Mouse (Mus musculus) intestine, postnatal 0 days (tissue): ENCODE results near the gene Repin1. TPM values are rescaled to one million over a fixed set of nuclear protein-coding genes. Genes with fewer than 3 reads are reported as not detected.
A peak's percentile ranks its signal among the peaks of the same experiment; 100 is the strongest.
"Not testable (repeated sequence)": the region's sequence is repeated elsewhere in the genome, so short reads cannot be mapped to it uniquely, and the experiment has no call there.

Experiments
- ATAC-seq: fragments of 200-750 bp; cut with Nextera tagmentation; 2 replicates; pipeline ENCODE4 v1.8.0; 2017; ENCODE audit warnings: mild to moderate bottlenecking, moderate TSS enrichment, moderate library complexity
- H3K27ac ChIP-seq: fragments of 300-500 bp; sonication (generic); 2 replicates; pipeline ENCODE4 v1.5.1; 2014; ENCODE audit warnings: mild to moderate bottlenecking, low read depth, low read length, moderate library complexity
- H3K27me3 ChIP-seq: fragments of 300-500 bp; sonication (generic); replicated peaks from 2 replicates; pipeline ENCODE4 v1.6.1; 2014; ENCODE audit warnings: low read length, mixed read lengths; ENCODE audit not compliant: control insufficient read depth, insufficient read depth
- H3K36me3 ChIP-seq: fragments of 300-500 bp; sonication (generic); 2 replicates; pipeline ENCODE4 v1.6.1; 2014; ENCODE audit warnings: mild to moderate bottlenecking, moderate library complexity; ENCODE audit not compliant: control insufficient read depth, insufficient read depth
- H3K4me1 ChIP-seq: fragments of 300-500 bp; sonication (generic); replicated peaks from 2 replicates; pipeline ENCODE4 v1.6.1; 2014; ENCODE audit warnings: antibody characterized with exemption, low read length, mixed read lengths; ENCODE audit not compliant: control insufficient read depth, insufficient read depth
- H3K4me2 ChIP-seq: fragments of 300-500 bp; sonication (generic); replicated peaks from 2 replicates; pipeline ENCODE4 v1.6.1; 2014; ENCODE audit warnings: low read depth, mild to moderate bottlenecking, moderate library complexity
- H3K4me3 ChIP-seq: fragments of 300-500 bp; sonication (generic); 2 replicates; pipeline ENCODE4 v1.5.1; 2014; ENCODE audit warnings: low read depth, low read length
- H3K9ac ChIP-seq: fragments of 300-500 bp; sonication (generic); 2 replicates; pipeline ENCODE4 v1.6.1; 2014; ENCODE audit warnings: mild to moderate bottlenecking, low read depth, low read length
- H3K9me3 ChIP-seq: fragments of 300-500 bp; sonication (generic); 2 replicates; pipeline ENCODE4 v1.6.1; 2016; ENCODE audit warnings: mixed run types; ENCODE audit not compliant: control insufficient read depth
- CTCF ChIP-seq: sonication (generic); IDR thresholded peaks from 2 replicates; pipeline ENCODE4 v1.5.1; 2016; ENCODE audit warnings: low read depth, mild to moderate bottlenecking, control low read depth, antibody characterized with exemption, moderate library complexity
- WGBS: fragments of 180-500 bp; shearing (Covaris S2); extraction: QIAGEN DNeasy Blood & Tissue Kit; methylation state at CpG from one replicate; pipeline ENCODE4 v1.1.7; 2014; 5-methylcytosine and 5-hydroxymethylcytosine counted together
- polyA plus RNA-seq: library from polyadenylated mRNA; unstranded; fragments of >200 nt; fragmentation: Nextera tagmentation; extraction: Ambion mirVana; gene quantifications from 2 replicates; pipeline ENCODE4 v1.2.1, GENCODE M21; 2015

Repin1 gene
- polyA plus RNA-seq, 1 experiment from 2014 or later, result 11.3 TPM

DNA sequence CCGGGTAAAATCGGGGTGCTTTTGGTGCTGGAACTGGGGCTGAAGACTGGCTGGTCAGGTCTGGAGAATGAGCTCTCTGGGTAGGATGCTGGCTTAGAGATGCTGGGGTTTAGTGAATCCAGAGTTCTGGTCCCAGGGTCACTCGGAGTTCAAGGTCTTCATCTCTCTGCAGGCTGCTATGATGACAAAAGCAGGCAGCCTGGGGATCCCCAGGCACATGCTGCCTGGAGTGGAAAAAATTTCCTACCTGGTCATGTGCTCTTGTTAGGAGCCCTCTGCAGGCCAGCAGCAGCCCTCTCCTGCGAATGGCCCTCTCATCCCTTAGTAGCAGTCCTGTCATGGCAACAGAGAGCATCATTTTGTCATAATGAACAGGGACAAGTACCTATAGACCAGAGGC lies 19.8 kb downstream of the Repin1 start:
- Histone ChIP-seq H3K9me3 (no peaks in the 10 kb centered on the region), H3K4me3 (no peak overlapping the region), H3K4me2 (no peak overlapping the region), H3K36me3 (peaks cover 13% of the 10 kb centered on the region; the same call in 1 of the 2 replicates), H3K4me1 (no peaks in the 10 kb centered on the region), H3K9ac (no peak overlapping the region), H3K27me3 (no peaks in the 10 kb centered on the region), H3K27ac (no peak overlapping the region)
- ATAC-seq, result no peak
- WGBS, result 92% methylated on average over 4 of the region's 4 CpGs
- no peak for TF ChIP-seq CTCF

DNA sequence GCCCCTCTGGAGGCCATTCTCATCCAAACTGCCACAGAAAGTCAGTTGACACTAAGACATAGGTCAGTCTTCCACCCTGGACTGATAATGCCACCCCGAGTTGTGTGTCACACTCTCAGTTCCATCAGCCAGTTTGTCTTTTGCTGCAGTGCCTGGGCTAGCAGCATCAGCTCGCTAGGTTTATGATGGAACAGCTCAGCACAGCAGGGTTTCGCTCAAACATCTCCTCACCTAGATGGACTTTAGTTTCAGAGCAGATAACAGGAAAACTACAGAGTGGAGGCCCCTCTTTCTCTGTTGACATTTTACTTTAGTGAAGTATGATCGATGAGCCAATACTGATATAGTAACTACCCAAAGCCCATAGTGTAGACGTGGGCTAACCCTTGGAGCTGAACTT lies 21.1 kb downstream of the Repin1 start:
- H3K9me3 ChIP-seq, result no peaks in the 10 kb centered on the region
- no peak overlapping the region for H3K27ac ChIP-seq
- no peak overlapping the region for H3K4me3 ChIP-seq
- 42% methylated on average over 5 of the region's 5 CpGs for WGBS
- H3K4me1 ChIP-seq, result no peaks in the 10 kb centered on the region
- 0 out of 2 replicates have a peak, but pooled peaks have one; percentile 28 for ATAC-seq
- peaks cover 23% of the 10 kb centered on the region for H3K36me3 ChIP-seq
- no peak overlapping the region for H3K4me2 ChIP-seq
- TF ChIP-seq CTCF, result no peak
- H3K9ac ChIP-seq, result no peak overlapping the region
- no peaks in the 10 kb centered on the region for H3K27me3 ChIP-seq

DNA sequence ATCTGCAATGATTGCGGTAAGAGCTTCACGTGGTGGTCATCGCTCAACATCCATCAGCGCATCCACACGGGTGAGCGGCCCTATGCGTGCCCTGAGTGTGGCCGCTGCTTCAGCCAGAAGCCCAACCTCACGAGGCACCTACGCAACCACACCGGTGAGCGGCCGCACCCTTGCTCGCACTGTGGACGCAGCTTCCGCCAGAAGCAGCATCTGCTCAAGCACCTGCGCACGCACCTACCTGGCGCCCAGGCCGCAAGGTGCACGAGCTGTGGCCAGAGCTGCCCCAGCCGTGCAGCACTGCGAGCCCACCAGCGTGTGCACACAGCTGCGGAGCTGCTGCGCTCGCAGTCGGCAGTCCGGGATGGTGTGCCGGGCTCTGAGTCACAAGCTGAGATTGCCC lies 26.3 kb downstream of the Repin1 start:
- Histone ChIP-seq H3K4me3 (no peak overlapping the region), H3K9ac (no peak overlapping the region), H3K4me1 (no peaks in the 10 kb centered on the region), H3K36me3 (peaks cover 26% of the 10 kb centered on the region), H3K27ac (no peak overlapping the region), H3K4me2 (no peak overlapping the region), H3K27me3 (no peaks in the 10 kb centered on the region), H3K9me3 (no peaks in the 10 kb centered on the region)
- no peak for ATAC-seq
- WGBS, result 95% methylated on average over 30 of the region's 30 CpGs
- no peak for TF ChIP-seq CTCF

DNA sequence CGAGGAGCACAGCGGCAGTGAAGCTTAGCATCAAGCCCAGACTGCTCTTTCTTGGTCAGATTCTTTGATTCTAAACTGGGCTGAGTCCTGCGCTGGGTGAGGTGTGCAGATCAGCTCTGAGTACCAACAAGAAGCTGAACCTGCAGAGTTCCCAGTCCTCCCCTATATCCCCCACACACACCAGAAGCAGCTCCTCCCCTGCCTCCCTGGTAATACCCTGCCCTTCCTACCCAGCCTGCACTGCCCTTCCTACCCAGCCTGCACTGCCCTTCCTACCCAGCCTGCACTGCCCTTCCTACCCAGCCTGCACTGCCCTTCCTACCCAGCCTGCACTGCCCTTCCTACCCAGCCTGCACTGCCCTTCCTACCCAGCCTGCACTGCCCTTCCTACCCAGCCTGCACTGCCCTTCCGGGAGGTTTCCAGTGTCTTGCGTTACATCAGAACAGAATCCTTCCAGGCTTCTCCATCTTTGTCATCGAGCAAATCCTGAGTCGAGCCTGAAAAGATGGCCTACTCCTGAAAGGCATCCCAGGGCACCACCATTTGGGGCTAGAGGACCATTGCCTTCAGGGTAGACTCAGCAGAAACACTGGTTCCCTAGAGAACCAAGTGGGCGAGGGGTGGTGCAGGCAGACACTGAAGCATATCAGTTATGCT lies 28.6 kb downstream of the Repin1 start:
- H3K27ac ChIP-seq, H3K4me2 ChIP-seq, H3K27me3 ChIP-seq, H3K9ac ChIP-seq, H3K4me3 ChIP-seq, H3K4me1 ChIP-seq, H3K9me3 ChIP-seq, ATAC-seq: not testable (repeated sequence)
- WGBS, result 88% methylated on average over 8 of the region's 8 CpGs
- peaks cover 21% of the 10 kb centered on the region for H3K36me3 ChIP-seq

DNA sequence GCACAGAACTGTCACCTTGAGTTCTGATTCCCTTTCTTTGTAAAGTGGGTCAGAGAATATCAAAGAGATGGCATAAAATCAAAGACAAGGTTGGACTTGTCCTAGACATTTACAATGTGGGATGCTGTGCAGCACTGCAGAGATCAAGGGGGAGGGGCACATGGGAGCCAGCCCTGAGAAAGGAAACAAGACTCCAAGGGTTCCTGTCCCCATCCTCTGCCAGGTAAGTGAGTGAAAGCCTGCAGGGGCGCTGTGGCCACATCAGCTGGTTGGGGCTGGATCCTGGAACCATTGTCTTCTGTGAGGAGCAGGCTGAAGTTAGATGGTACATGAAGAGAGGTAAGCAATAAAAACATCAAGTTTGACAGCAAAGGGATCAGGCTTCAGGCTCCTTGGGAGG lies 29.8 kb downstream of the Repin1 start:
- H3K9me3 ChIP-seq, result no peaks in the 10 kb centered on the region
- ATAC-seq, result no peak

DNA sequence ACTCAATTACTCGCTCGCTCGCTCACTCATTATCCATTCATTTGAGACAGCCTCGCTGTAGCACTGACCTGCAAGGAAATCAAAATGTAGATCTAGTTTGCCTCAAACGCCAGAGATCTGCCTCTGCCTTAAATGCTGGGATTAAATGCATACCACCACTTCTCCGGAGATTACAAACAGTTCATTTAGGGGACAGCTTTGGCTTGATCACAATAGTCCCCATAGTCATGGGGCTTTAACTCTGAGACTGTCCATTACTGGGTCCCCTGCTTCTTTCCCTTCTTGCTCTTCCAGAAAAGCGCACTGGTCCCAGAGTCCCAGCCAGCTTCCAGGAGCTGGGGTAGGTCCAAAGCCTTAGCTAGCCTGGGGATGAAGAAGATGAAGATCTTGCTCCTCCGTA lies 32.8 kb downstream of the Repin1 start, which contains the start of gene AI854703:
TSS of gene AI854703 (plus strand) at position 301 of the 400 bp plus-strand sequence.
- no peaks in the 10 kb centered on the region for H3K36me3 ChIP-seq
- no peak within 1 kb of the TSS for H3K27ac ChIP-seq
- 0 out of 2 replicates have a peak, but pooled peaks cover 2% of the 10 kb centered on the region for H3K4me1 ChIP-seq
- no peak for TF ChIP-seq CTCF
- peak within 1 kb of the TSS; percentile 45 for H3K4me3 ChIP-seq
- no peaks in the 10 kb centered on the region for H3K9me3 ChIP-seq
- ATAC-seq, result no peak
- no peak within 1 kb of the TSS; the same call in 1 of the 2 replicates for H3K9ac ChIP-seq
- WGBS, result 45% methylated on average over 8 of the region's 8 CpGs
- H3K4me2 ChIP-seq, result peak within 1 kb of the TSS; percentile 84
- peaks cover 5% of the 10 kb centered on the region for H3K27me3 ChIP-seq

More for the DNA sequence above, 29.8 kb downstream of the Repin1 start:
- 26% methylated on average over 1 of the region's 1 CpGs for WGBS
- peaks cover 21% of the 10 kb centered on the region for H3K36me3 ChIP-seq
- H3K4me3 ChIP-seq, result no peak overlapping the region
- H3K27me3 ChIP-seq, result peaks cover 5% of the 10 kb centered on the region
- H3K27ac ChIP-seq, result no peak overlapping the region
- H3K9ac ChIP-seq, result no peak overlapping the region
- H3K4me2 ChIP-seq, result no peak overlapping the region
- TF ChIP-seq CTCF, result peak; percentile 35
- H3K4me1 ChIP-seq, result no peaks in the 10 kb centered on the region
